Mouse (Mus musculus) liver, embryonic 12.5 days (tissue): ENCODE measurements around the gene Srrm4. TPM values are rescaled to one million over a fixed set of nuclear protein-coding genes. Genes with fewer than 3 reads are reported as not detected.

Experiments used
- ATAC-seq: fragments of 200-750 bp; cut with Nextera tagmentation; 2 replicates; pipeline ENCODE4 v1.8.0; 2017; ENCODE audit warnings: moderate number of reproducible peaks, mild to moderate bottlenecking, moderate library complexity
- H3K27ac ChIP-seq: fragments of 300-500 bp; sonication (generic); 2 replicates; pipeline ENCODE4 v1.5.1; 2016; ENCODE audit warnings: mild to moderate bottlenecking
- H3K27me3 ChIP-seq: fragments of 300-500 bp; sonication (generic); replicated peaks from 2 replicates; pipeline ENCODE4 v1.6.1; 2016; ENCODE audit warnings: mild to moderate bottlenecking, moderate library complexity
- H3K36me3 ChIP-seq: fragments of 300-500 bp; sonication (generic); 2 replicates; pipeline ENCODE4 v1.6.1; 2016; ENCODE audit warnings: mild to moderate bottlenecking, moderate library complexity
- H3K4me1 ChIP-seq: fragments of 300-500 bp; sonication (generic); 2 replicates; pipeline ENCODE4 v1.6.1; 2016
- H3K4me2 ChIP-seq: fragments of 300-500 bp; sonication (generic); 2 replicates; pipeline ENCODE4 v1.6.1; 2016; ENCODE audit warnings: mild to moderate bottlenecking, moderate library complexity
- H3K4me3 ChIP-seq: fragments of 300-500 bp; sonication (generic); 2 replicates; pipeline ENCODE4 v1.5.1; 2016; ENCODE audit warnings: mild to moderate bottlenecking, moderate library complexity
- H3K9ac ChIP-seq: fragments of 300-500 bp; sonication (generic); 2 replicates; pipeline ENCODE4 v1.6.1; 2016; ENCODE audit warnings: mild to moderate bottlenecking, moderate library complexity
- H3K9me3 ChIP-seq: fragments of 300-500 bp; sonication (generic); replicated peaks from 2 replicates; pipeline ENCODE4 v1.6.1; 2016; ENCODE audit warnings: mild to moderate bottlenecking, moderate library complexity
- WGBS: fragments of 180-500 bp; shearing (Covaris S2); methylation state at CpG from one replicate; pipeline ENCODE4 v1.1.7; 2016; ENCODE audit not compliant: insufficient replicate concordance; 5-methylcytosine and 5-hydroxymethylcytosine counted together
- polyA plus RNA-seq: library from polyadenylated mRNA; unstranded; fragments of >200 nt; fragmentation: Nextera tagmentation; extraction: Ambion mirVana; gene quantifications from 2 replicates; pipeline ENCODE4 v1.2.1, GENCODE M21; 2016

Gene Srrm4
- polyA plus RNA-seq, 1 experiment from 2014 or later, result 0.20 TPM

DNA sequence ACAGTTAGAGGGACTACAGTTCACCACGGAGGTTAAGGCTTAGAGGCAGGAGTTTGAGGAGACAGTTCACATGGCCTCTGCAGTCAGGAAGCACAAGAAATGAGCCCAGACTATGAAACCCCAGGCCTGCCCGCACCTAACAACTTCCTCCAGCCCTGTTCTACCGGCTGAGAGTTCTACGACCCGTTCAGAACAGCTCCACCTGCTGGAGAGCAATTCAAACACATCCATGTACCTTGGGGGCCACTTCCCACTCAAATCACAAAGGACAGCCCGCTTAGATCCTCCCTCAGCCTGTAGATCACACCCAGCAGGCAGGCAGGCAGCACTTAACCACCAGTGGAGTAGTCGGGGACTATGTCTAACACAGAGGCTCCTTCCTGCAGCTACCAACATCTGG, 49.3 kb downstream of the Srrm4 start:
- no peaks in the 10 kb centered on the region for H3K4me1 ChIP-seq
- 36% methylated on average over 7 of the region's 7 CpGs for WGBS
- no peaks in the 10 kb centered on the region for H3K27me3 ChIP-seq
- H3K9me3 ChIP-seq, result peaks cover 36% of the 10 kb centered on the region
- H3K36me3 ChIP-seq, result no peaks in the 10 kb centered on the region
- H3K27ac ChIP-seq, result no peak overlapping the region
- no peak overlapping the region for H3K4me3 ChIP-seq
- no peak for ATAC-seq
- H3K4me2 ChIP-seq, result no peak overlapping the region
- H3K9ac ChIP-seq, result no peak overlapping the region

DNA sequence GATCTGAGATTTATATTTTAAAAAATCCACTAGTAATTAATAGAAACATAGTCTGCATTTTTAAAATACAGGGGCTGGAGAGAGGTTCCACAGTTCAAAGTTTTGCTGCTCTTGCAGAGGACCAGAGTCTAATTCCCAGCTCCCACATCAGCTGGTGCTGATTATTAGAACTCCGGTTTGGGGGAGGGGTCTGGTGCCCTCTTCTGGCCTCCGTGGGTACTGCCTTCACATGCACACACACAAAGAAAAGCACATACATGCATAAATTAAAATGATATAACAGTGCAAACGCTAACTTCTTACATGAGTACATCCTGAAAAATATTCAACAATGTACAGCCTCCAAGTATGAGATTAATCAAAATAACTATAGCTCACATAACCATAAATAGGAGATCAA, 50.5 kb downstream of the Srrm4 start:
- H3K4me2 ChIP-seq, result no peak overlapping the region
- no peaks in the 10 kb centered on the region for H3K27me3 ChIP-seq
- no peaks in the 10 kb centered on the region for H3K4me1 ChIP-seq
- WGBS, result 64% methylated on average over 3 of the region's 3 CpGs
- no peak overlapping the region for H3K4me3 ChIP-seq
- H3K9me3 ChIP-seq, result peaks cover 32% of the 10 kb centered on the region
- no peaks in the 10 kb centered on the region for H3K36me3 ChIP-seq
- no peak overlapping the region for H3K9ac ChIP-seq
- no peak for ATAC-seq
- H3K27ac ChIP-seq, result no peak overlapping the region

DNA sequence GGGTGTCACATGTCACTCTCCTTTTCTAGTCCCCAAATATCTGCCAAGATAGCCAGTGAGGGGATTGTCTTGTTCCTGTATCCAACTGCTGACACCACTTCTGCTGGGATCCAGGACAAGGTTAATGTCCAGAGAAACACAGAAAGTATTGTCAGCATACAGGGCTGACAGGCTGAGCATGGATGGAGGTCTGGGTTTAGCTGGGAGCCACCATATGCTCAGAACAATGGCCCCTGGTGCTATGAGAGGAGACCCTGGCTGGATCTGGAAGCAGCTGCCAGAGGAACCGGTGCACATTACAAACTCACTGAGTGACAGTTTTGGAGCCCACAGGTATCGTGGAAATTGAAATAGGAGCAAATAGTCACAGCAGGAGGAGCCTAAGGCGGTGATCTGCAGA, 52.3 kb downstream of the Srrm4 start:
- H3K4me2 ChIP-seq, result no peak overlapping the region
- no peak overlapping the region for H3K9ac ChIP-seq
- peaks cover 35% of the 10 kb centered on the region for H3K9me3 ChIP-seq
- no peaks in the 10 kb centered on the region for H3K27me3 ChIP-seq
- H3K36me3 ChIP-seq, result no peaks in the 10 kb centered on the region
- no peak overlapping the region for H3K4me3 ChIP-seq
- no peak for ATAC-seq
- H3K27ac ChIP-seq, result no peak overlapping the region
- H3K4me1 ChIP-seq, result no peaks in the 10 kb centered on the region
- WGBS, result 28% methylated on average over 3 of the region's 3 CpGs

DNA sequence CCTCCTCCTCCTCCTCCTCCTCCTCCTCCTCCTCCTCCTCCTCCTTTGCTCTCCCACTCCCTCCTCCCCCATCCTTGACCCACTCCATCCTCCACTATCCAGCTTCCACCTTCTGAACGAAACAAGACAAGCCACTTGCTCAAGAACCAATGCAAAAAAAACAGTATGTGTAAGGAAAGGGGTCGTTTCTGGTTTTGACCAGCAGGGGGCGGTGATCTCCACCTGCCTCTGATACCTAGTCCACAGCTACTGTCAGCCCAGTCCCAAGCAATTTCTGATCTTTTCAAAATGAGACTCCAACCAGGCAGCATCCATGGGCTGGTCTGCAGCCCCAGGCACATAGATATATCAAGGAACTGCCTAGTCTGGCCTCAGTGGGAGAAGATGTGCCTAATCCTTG, 53.1 kb downstream of the Srrm4 start:
- ATAC-seq, result no peak
- 43% methylated on average over 3 of the region's 3 CpGs for WGBS
- H3K9ac ChIP-seq, result no peak overlapping the region
- H3K36me3 ChIP-seq, result no peaks in the 10 kb centered on the region
- no peaks in the 10 kb centered on the region for H3K27me3 ChIP-seq
- no peaks in the 10 kb centered on the region for H3K4me1 ChIP-seq
- H3K4me2 ChIP-seq, result no peak overlapping the region
- H3K4me3 ChIP-seq, result no peak overlapping the region
- H3K27ac ChIP-seq, result no peak overlapping the region
- peaks cover 35% of the 10 kb centered on the region for H3K9me3 ChIP-seq

DNA sequence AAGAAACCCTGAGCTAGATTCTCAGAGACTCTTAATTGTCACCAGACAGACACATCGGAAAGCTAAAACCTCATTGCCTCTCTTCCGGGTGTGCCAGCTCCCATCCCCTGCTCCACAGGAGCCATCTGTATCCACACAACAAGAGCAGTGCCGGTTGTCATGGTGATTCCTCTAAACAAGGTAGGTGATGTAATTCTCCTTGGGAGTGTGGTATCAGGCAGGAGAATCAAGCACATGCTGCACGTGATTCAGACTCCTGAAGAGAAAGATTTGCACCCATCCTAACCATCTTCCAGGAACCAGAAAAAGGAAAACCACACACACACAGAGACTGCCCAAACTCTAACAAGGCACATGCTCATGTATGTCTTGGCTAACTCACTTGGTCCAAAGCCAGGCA, 65.3 kb downstream of the Srrm4 start:
- H3K4me1 ChIP-seq, result no peaks in the 10 kb centered on the region
- no peaks in the 10 kb centered on the region for H3K27me3 ChIP-seq
- no peak overlapping the region for H3K4me3 ChIP-seq
- no peaks in the 10 kb centered on the region for H3K9me3 ChIP-seq
- H3K4me2 ChIP-seq, result no peak overlapping the region
- whole genome bisulfite sequencing, result 61% methylated on average over 4 of the region's 4 CpGs
- no peaks in the 10 kb centered on the region for H3K36me3 ChIP-seq
- no peak overlapping the region for H3K27ac ChIP-seq
- no peak for ATAC-seq
- H3K9ac ChIP-seq, result no peak overlapping the region

DNA sequence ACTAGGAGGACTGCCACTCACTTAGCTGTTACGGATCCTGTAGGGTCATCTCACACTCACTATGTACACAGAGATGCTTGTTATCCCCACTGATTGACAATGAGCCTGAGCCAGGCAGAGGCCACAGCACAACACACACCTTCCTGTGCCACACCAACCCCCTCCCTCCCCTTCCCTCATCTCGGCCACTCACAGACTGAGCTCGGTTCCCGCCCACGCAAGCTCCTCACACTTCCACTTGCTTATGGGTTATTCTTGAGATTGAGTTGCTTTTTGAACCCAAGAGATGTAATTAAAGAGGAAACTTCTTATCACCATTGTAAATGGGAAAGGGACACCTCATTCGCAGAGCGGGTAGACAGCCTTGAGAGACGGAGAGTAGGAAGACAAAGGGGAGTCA, 66.3 kb downstream of the Srrm4 start:
- Histone ChIP-seq H3K4me1 (no peaks in the 10 kb centered on the region), H3K27ac (no peak overlapping the region), H3K4me3 (no peak overlapping the region), H3K36me3 (no peaks in the 10 kb centered on the region), H3K4me2 (no peak overlapping the region), H3K9me3 (no peaks in the 10 kb centered on the region), H3K27me3 (no peaks in the 10 kb centered on the region), H3K9ac (no peak overlapping the region)
- no peak for ATAC-seq
- 82% methylated on average over 8 of the region's 8 CpGs for WGBS

DNA sequence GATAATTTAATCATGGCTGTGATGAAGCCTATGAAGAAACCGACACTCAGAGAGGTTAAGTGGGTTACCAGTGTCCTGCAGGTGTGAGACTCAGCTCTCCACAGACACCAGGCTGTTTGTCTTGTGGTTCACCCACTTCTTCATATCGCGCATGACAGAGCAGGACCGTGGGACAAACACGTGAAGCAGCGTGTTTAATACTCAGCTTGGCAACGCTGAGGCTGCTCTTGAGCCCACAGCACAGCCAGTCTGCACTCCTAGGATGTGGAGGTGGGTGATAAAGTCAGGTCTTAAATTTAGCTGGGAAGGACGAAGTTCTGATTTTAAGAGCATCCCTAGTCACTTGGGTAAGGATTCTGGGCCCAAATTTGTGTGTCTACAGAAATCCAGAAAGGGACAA, 68.1 kb downstream of the Srrm4 start:
- no peaks in the 10 kb centered on the region for H3K4me1 ChIP-seq
- no peaks in the 10 kb centered on the region for H3K27me3 ChIP-seq
- H3K27ac ChIP-seq, result no peak overlapping the region
- no peaks in the 10 kb centered on the region for H3K9me3 ChIP-seq
- 74% methylated on average over 8 of the region's 8 CpGs for WGBS
- H3K36me3 ChIP-seq, result no peaks in the 10 kb centered on the region
- no peak overlapping the region for H3K9ac ChIP-seq
- no peak overlapping the region for H3K4me2 ChIP-seq
- no peak for ATAC-seq
- H3K4me3 ChIP-seq, result no peak overlapping the region

DNA sequence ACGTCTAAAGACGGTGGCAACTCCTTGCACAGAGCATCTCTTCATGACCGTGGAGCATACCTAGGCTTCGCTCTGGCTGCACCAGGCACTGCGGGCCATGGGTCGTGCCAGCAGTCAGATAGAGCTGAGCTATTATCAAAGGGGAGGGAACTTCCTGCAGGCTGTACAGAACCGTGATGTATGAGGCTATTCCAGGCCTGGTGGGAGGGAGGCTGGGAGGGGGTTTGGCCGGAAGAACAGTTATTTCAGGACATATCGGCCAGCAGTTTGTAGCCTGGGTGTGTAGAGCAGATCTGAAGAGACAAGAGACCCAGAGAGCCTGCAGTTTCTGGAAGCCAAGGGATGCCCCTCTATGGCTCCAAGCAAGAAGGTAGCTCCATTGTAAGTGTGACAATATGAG, 68.5 kb downstream of the Srrm4 start:
- H3K9me3 ChIP-seq, result no peaks in the 10 kb centered on the region
- H3K27ac ChIP-seq, result no peak overlapping the region
- no peak for ATAC-seq
- WGBS, result 50% methylated on average over 9 of the region's 9 CpGs
- H3K4me1 ChIP-seq, result no peaks in the 10 kb centered on the region
- H3K36me3 ChIP-seq, result no peaks in the 10 kb centered on the region
- H3K9ac ChIP-seq, result no peak overlapping the region
- H3K27me3 ChIP-seq, result no peaks in the 10 kb centered on the region
- H3K4me3 ChIP-seq, result no peak overlapping the region
- no peak overlapping the region for H3K4me2 ChIP-seq

DNA sequence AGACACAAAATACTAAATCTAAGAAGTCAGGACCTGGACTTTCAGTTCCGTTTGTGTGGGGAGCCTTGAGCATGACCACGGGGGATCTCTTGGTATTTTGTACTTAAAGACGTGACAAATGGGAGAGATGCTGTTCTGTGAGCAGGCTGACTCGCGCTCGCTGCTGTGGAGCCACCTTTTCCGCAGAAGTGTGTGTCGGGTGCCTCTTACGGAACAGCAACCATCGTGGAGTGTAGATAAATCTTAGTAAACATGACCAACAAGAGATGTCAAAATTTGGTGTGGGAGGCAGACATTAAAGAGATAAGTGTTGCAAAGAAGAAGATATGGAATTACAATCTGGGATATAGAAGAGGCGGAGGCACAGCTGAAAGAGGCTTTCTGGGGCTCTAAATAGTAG, 69.3 kb downstream of the Srrm4 start:
- Histone ChIP-seq H3K4me3 (no peak overlapping the region), H3K9me3 (no peaks in the 10 kb centered on the region), H3K4me1 (no peaks in the 10 kb centered on the region), H3K36me3 (no peaks in the 10 kb centered on the region), H3K9ac (no peak overlapping the region), H3K27ac (no peak overlapping the region), H3K27me3 (no peaks in the 10 kb centered on the region), H3K4me2 (no peak overlapping the region)
- ATAC-seq, result no peak
- WGBS, result 65% methylated on average over 11 of the region's 11 CpGs

DNA sequence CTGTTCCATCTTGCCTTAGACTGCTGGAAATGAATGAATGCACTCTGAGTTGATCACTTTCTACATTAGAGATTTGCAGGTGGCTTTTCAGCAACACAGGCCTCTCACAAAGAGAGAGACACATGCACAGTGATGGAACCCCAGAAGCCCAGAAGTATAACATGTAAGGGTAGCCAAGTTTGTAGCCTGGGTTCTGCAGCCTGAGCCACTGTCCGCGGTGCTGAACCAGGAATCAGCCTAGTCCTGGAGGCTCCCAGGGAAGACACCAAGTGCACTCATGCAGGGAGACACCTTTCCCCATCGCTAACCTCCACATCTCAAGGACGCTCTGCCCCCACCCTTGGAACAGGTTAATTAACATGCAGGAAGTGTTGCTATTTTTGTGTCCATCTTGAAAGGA, 73.6 kb downstream of the Srrm4 start:
- Histone ChIP-seq H3K36me3 (no peaks in the 10 kb centered on the region), H3K9ac (no peak overlapping the region), H3K4me1 (no peaks in the 10 kb centered on the region), H3K4me2 (no peak overlapping the region), H3K4me3 (no peak overlapping the region), H3K9me3 (no peaks in the 10 kb centered on the region), H3K27ac (no peak overlapping the region), H3K27me3 (no peaks in the 10 kb centered on the region)
- ATAC-seq, result no peak
- WGBS, result 22% methylated on average over 4 of the region's 4 CpGs

DNA sequence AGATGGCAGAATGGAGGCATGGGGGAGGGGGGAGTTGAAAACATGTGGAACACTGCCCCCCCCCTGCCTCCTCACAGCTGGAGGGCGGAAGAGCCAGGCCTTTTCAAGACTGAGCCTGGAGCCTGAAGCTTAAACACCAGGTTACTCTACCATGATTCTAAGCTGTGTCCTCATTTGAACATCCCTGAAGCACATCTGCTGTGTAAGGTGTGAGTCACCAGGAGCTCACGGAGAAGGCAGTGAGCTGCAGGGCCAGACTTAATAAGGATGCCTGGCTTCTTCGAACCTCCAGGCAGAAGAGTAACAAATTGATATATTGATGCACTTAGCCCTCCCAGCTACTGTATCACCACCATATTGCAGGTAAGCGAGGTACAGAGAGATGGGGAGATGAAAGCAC, 79.5 kb downstream of the Srrm4 start:
- H3K9me3 ChIP-seq, result no peaks in the 10 kb centered on the region
- no peak for ATAC-seq
- no peaks in the 10 kb centered on the region for H3K36me3 ChIP-seq
- WGBS, result 45% methylated on average over 4 of the region's 4 CpGs
- no peaks in the 10 kb centered on the region for H3K4me1 ChIP-seq
- no peak overlapping the region for H3K4me3 ChIP-seq
- H3K4me2 ChIP-seq, result no peak overlapping the region
- H3K27me3 ChIP-seq, result no peaks in the 10 kb centered on the region
- H3K27ac ChIP-seq, result no peak overlapping the region
- H3K9ac ChIP-seq, result no peak overlapping the region

DNA sequence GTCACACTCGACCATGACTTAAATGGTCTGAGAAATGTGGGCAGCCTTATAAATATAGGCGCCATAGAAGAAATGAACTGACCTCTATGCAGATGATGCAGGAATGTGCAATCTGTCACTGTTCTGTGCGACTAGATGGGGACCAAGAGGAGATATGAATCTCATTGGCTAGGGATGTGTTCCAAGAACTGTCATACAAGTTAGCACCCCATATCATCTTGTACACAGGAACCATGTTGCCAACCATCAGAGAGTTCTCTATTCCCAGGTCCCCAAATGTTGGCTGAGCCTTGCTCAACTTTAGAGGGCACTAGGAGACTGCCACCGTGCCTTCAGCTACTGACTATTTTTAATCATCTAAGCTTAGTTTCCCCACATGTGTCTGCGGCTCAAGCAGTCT, 81.4 kb downstream of the Srrm4 start:
- Histone ChIP-seq H3K27ac (no peak overlapping the region), H3K9ac (no peak overlapping the region), H3K9me3 (no peaks in the 10 kb centered on the region), H3K4me3 (no peak overlapping the region), H3K27me3 (no peaks in the 10 kb centered on the region), H3K36me3 (no peaks in the 10 kb centered on the region), H3K4me2 (no peak overlapping the region), H3K4me1 (no peaks in the 10 kb centered on the region)
- WGBS, result 63% methylated on average over 5 of the region's 5 CpGs
- no peak for ATAC-seq

DNA sequence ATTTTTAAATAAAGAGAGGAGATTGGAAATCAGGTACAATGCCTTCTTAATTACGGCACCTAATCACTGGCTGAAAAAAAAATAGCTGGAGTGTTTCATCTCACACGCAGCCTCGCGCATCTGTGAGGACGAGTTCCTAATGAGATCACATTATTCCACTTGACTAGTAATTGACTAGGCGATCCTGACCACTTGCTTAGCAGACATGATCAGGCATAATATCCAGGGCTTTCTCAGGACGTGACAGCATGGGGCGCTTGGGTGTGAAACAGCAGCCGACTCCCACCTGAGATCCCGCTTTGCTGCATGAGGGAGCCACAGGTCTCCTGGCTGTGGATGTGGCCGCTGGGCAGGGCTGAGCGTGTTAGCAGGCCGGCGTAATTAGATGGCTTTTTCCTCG, 90.3 kb downstream of the Srrm4 start:
- Histone ChIP-seq H3K27ac (no peak overlapping the region), H3K9ac (no peak overlapping the region), H3K36me3 (no peaks in the 10 kb centered on the region), H3K9me3 (no peaks in the 10 kb centered on the region), H3K4me2 (no peak overlapping the region), H3K4me1 (no peaks in the 10 kb centered on the region), H3K27me3 (no peaks in the 10 kb centered on the region), H3K4me3 (no peak overlapping the region)
- WGBS, result 71% methylated on average over 15 of the region's 15 CpGs
- no peak for ATAC-seq
